Mouse (Mus musculus): ENCODE data around the gene Tnni3k. TPM values are rescaled to one million over a fixed set of nuclear protein-coding genes. Genes with fewer than 3 reads are reported as not detected.

Tnni3k gene
- total RNA-seq, 2 experiments from 2014 or later, result 0.18 to 0.20 TPM

GRCm38 (mm10) chr3:154953088-154953487, 102.1 kb downstream of the Tnni3k start:
- no peak for DNase-seq (ENCODE audit: low spot score in 2 of 2)

GRCm38 (mm10) chr3:154949551-154949950, 105.7 kb downstream of the Tnni3k start:
- no peak for DNase-seq (ENCODE audit: low spot score in 2 of 2)

- DNase-seq (ENCODE audit: low spot score in 2 of 2), result peak; percentile 30 to 50
These were observed 109.5 kb downstream of the Tnni3k start for GRCm38 (mm10) chr3:154945688-154946161.

GRCm38 (mm10) chr3:154927757-154928156, 127.5 kb downstream of the Tnni3k start:
- peak; percentile 11 to 23 for DNase-seq (ENCODE audit: low spot score in 2 of 2)

GRCm38 (mm10) chr3:154924936-154925335, 130.3 kb downstream of the Tnni3k start:
- DNase-seq (ENCODE audit: low spot score in 2 of 2), result no peak

- DNase-seq (ENCODE audit: low spot score in 2 of 2), result no peak
These were observed 139.6 kb downstream of the Tnni3k start for GRCm38 (mm10) chr3:154915566-154915965.

GRCm38 (mm10) chr3:154913641-154914040, 141.6 kb downstream of the Tnni3k start:
- no peak for DNase-seq (ENCODE audit: low spot score in 2 of 2)

GRCm38 (mm10) chr3:154896737-154897136, 158.5 kb downstream of the Tnni3k start:
- peak in 1 of 2 experiments; percentile 30 for DNase-seq (ENCODE audit: low spot score in 2 of 2)

GRCm38 (mm10) chr3:154893225-154893624, 162.0 kb downstream of the Tnni3k start:
- DNase-seq (ENCODE audit: low spot score in 2 of 2), result no peak

- DNase-seq (ENCODE audit: low spot score in 2 of 2), result no peak
These were observed 169.8 kb downstream of the Tnni3k start for GRCm38 (mm10) chr3:154885452-154885851.

- no peak for DNase-seq (ENCODE audit: low spot score in 2 of 2)
These were observed 170.2 kb downstream of the Tnni3k start for GRCm38 (mm10) chr3:154885048-154885447.

GRCm38 (mm10) chr3:154881428-154881986, 173.7 kb downstream of the Tnni3k start:
- DNase-seq (ENCODE audit: low spot score in 2 of 2), result no peak

- no peak for DNase-seq (ENCODE audit: low spot score in 2 of 2)
These were observed 174.7 kb downstream of the Tnni3k start for GRCm38 (mm10) chr3:154880536-154880939.

- DNase-seq (ENCODE audit: low spot score in 2 of 2), result no peak
These were observed 175.1 kb downstream of the Tnni3k start for GRCm38 (mm10) chr3:154880108-154880507.

- no peak for DNase-seq (ENCODE audit: low spot score in 2 of 2)
These were observed 175.7 kb downstream of the Tnni3k start for GRCm38 (mm10) chr3:154879515-154879914.

- no peak for DNase-seq (ENCODE audit: low spot score in 2 of 2)
These were observed 176.1 kb downstream of the Tnni3k start for GRCm38 (mm10) chr3:154879080-154879479.

- no peak for DNase-seq (ENCODE audit: low spot score in 2 of 2)
These were observed 186.4 kb downstream of the Tnni3k start for GRCm38 (mm10) chr3:154868807-154869206.

GRCm38 (mm10) chr3:154861921-154862320, 193.3 kb downstream of the Tnni3k start:
- no peak for DNase-seq (ENCODE audit: low spot score in 2 of 2)

- no peak for DNase-seq (ENCODE audit: low spot score in 2 of 2)
These were observed 195.5 kb downstream of the Tnni3k start for GRCm38 (mm10) chr3:154859721-154860120.

GRCm38 (mm10) chr3:154853257-154853656, 201.9 kb downstream of the Tnni3k start:
- DNase-seq (ENCODE audit: low spot score in 2 of 2), result no peak

- DNase-seq (ENCODE audit: low spot score in 2 of 2), result no peak
These were observed 202.9 kb downstream of the Tnni3k start for GRCm38 (mm10) chr3:154852281-154852680.

GRCm38 (mm10) chr3:154842247-154842646, 213.0 kb downstream of the Tnni3k start:
- DNase-seq (ENCODE audit: low spot score in 2 of 2), result no peak

GRCm38 (mm10) chr3:154841076-154841475, 214.1 kb downstream of the Tnni3k start:
- DNase-seq (ENCODE audit: low spot score in 2 of 2), result no peak
